Mouse (Mus musculus) testis, adult 2 months (tissue): ENCODE data around the gene Man1a2.

Experiments
- CTCF ChIP-seq: fragments of 200-500 bp; IDR thresholded peaks from 2 replicates; pipeline ENCODE4 v1.5.1; 2012; ENCODE audit warnings: low read depth, mild to moderate bottlenecking, inconsistent platforms, low read length, moderate library complexity; ENCODE audit not compliant: control insufficient read depth, insufficient read depth, insufficient replicate concordance
- POLR2A ChIP-seq: fragments of 200-500 bp; IDR thresholded peaks from 2 replicates; pipeline ENCODE4 v1.6.1; 2012; ENCODE audit warnings: low read depth, mild to moderate bottlenecking, inconsistent platforms, low read length, moderate library complexity; ENCODE audit not compliant: control insufficient read depth

- TF ChIP-seq CTCF, result no peak
- no peak for TF ChIP-seq POLR2A
Observed at GRCm38 (mm10) chr3:100563565-100563964, 121.7 kb downstream of the Man1a2 start.
